Mouse (Mus musculus) urinary bladder, postnatal 10 days (tissue): ENCODE measurements around the gene Car14.

ENCODE experiments used
- DNase-seq: peaks from one replicate; pipeline ENCODE4 v3.0.0; 2022; ENCODE audit warnings: low spot score

Car14 gene

DNA sequence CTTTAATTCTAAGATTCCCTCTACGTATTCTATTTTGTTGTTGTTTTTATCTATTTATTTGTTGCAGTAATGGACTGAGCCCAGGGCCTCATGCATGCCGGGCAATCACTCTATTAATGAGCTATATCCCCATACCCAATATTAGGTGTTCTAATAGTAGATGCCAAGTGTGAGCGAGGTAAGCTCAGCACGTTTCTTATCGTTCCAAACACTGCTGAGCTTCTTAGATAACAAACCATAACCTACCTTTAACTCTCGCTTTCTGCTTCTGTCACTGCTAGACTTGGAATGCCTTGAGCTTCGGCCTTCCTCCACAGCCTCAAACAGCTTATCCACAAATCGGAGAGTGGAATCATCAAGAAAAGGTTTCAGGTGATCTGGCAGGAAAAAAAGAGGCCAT is 53.2 kb downstream of the Car14 start:
- no peak for DNase-seq

- DNase-seq = no peak
These were observed 53.9 kb downstream of the Car14 start for GRCm38 (mm10) chr3:95850611-95851010.
